Mouse (Mus musculus): Measurements from ENCODE around the gene Hpcal1.

The Hpcal1 gene

GRCm38 (mm10) chr12:17690564-17691281 is at the start of gene Hpcal1:
TSS of gene Hpcal1 (plus strand) at chr12:17690856.
- in situ Hi-C loops (cut with MboI; ENCODE audit: low pct_unique_long_range_greater_than_20kb in 1 of 2, low sequenced_read_pairs in 2 of 2, unreplicated experiment in 1 of 2) = no loop called here

DNA sequence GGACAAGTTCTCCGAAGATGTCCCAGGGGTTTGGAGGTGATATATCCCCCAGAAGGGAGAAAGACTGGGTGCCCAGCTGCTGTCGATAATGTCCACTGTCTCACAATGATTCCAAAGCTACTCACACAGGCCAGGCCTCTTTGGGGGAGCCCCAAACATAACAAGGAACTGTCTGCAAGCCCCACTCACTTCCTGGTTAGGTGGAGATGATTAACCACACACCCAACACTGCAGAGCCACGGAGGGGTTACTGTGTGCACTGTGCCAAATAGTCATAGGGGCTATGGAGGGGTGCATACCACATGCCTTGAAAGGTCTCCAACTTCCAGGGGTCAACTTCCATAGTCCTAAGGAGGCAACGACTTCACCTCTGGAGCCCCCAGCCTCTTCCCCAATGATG is 49.4 kb upstream of the Hpcal1 start:
- in situ Hi-C loops (cut with MboI; ENCODE audit: low pct_unique_long_range_greater_than_20kb in 1 of 2, low sequenced_read_pairs in 2 of 2, unreplicated experiment in 1 of 2) = no loop called here

- in situ Hi-C loops (cut with MboI; ENCODE audit: low pct_unique_long_range_greater_than_20kb in 1 of 2, low sequenced_read_pairs in 2 of 2, unreplicated experiment in 1 of 2) = no loop called here
Measured at GRCm38 (mm10) chr12:17644385-17645222, 46.1 kb upstream of the Hpcal1 start.

DNA sequence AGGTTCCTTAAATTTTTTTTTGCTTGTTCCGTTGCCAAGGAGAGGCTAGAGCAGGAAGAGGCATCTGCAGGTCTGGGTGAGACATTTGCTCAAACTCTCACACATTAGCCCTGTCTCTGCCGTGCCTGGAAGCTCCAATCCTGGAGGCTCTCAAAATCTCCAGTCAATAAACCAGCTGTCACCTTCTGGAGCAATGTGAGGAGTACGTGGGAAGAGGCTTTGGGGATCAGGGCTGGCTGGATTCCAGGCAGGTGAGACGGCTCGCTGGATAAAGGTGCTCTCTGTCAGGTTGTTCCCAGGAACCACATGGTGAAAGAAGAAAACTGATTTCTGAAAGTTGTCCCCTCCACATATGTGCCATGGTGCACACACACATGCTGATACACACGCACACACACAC is 44.2 kb upstream of the Hpcal1 start:
- in situ Hi-C loops (cut with MboI; ENCODE audit: low pct_unique_long_range_greater_than_20kb in 1 of 2, low sequenced_read_pairs in 2 of 2, unreplicated experiment in 1 of 2) = no loop called here

DNA sequence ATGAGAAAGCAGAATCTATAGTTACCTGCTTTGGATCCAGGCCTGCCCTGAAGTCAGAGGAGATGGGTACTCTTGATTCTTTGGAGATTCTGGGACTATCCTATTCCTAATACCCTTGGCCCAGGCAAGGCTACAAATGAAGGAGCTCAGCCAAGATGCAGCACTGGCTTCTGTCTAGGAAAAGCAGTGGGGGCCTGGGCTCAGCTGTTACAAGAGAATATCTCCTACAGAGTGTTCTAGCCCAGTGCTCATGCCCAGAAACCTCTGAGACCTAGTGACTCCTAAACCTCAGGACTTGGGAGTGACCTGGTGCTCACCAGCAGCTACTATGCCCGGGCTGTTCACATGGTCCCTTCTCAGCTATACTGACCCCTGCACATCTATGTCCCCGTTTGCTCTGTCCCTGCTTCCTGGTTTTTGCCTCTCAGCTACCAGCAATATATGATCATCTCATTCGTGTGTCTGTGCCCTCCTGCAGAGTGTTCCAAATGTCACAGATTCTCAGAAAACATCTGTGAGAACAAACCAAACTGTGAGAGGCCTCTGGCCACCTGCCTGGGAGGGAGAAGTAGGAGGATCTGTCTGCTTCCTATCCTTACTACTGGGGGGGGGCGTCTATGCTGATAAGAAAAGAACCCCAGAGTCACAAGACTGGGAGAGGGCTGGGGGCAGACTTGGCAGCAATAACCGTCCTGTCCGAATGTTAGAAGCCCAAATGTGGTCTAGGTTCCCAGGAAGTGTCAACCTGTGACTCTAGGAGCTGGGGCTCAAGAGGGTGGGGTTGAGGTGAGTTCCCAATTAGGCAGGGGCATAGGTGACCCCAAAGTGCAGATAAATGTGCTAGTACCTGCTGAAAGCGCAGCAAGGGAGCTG is 39.2 kb upstream of the Hpcal1 start:
- in situ Hi-C loops (cut with MboI; ENCODE audit: low pct_unique_long_range_greater_than_20kb in 1 of 2, low sequenced_read_pairs in 2 of 2, unreplicated experiment in 1 of 2) = no loop called here

DNA sequence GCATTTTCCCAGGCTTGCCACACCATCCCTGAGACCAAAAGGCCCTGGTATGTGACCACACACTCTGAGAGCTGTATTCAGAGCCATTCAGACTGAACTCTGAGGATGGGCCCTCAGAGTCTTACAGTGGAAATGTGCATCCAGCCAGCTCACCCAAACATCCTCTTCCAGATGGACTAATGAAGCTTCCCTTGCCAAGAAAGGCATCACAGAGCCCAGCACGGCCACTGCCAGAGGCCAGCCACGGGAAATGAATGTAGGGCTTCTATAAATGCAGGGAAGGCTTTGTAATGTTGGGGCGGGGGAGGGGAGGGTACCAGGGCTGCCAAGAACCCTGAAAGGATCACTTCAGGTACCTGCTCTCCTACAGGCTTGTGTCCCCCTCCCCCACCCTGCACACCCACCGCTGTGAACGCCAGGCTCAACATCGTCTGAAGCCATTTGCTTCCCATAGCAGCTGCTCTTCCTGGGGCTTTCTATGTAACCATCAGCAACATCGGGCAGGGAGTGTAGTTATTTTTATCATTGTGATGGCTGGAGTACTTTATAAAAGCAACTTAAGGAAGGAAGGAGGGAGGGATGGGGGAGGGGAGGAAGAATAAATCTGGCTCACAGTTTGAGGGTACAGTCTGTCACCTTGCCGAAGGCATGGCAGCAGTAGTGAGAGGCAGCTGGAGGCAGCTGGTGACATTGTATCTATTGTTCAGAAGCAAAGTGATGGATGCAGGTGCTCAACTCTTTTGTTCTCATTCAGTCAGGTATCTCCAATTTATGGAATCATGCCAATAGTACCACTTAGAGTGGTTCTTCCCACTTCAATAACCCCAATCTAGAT is 38.2 kb upstream of the Hpcal1 start:
- in situ Hi-C loops (cut with MboI; ENCODE audit: low pct_unique_long_range_greater_than_20kb in 1 of 2, low sequenced_read_pairs in 2 of 2, unreplicated experiment in 1 of 2) = no loop called here

GRCm38 (mm10) chr12:17653051-17653783 is 37.4 kb upstream of the Hpcal1 start:
- in situ Hi-C loops (cut with MboI; ENCODE audit: low pct_unique_long_range_greater_than_20kb in 1 of 2, low sequenced_read_pairs in 2 of 2, unreplicated experiment in 1 of 2) = no loop called here

DNA sequence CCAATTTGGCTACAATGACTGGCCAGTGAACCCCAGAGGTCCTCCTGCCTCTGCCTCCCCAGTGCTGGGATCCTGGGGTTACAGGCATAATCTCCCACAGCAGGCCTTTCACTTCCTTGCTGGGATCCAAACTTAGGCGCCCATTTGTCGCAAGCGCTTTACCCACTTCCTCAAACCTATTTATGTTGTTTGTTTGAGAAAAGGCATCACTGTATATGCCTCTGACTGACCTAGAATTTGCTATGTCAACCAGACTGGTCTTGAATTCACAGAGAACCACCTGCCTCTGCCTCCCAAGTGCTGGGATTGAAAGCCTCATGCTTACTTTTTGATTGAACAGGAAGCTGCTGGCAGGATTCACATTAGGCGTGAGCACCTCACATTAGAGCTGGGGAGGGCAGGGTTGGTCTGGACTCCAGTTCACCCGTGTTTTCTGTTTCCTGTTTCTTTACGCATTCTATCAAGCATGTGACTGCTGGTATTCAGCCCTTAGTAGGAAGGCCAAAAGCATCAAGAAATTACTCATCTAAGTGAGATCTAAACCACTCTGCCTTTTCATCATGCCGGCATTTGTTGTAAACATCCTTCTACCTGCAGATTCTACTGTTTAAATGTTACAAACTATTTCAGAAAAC is 33.0 kb upstream of the Hpcal1 start:
- in situ Hi-C loops (cut with MboI; ENCODE audit: low pct_unique_long_range_greater_than_20kb in 1 of 2, low sequenced_read_pairs in 2 of 2, unreplicated experiment in 1 of 2) = no loop called here

GRCm38 (mm10) chr12:17658521-17658920 is 32.1 kb upstream of the Hpcal1 start:
- in situ Hi-C loops (cut with MboI; ENCODE audit: low pct_unique_long_range_greater_than_20kb in 1 of 2, low sequenced_read_pairs in 2 of 2, unreplicated experiment in 1 of 2) = no loop called here

GRCm38 (mm10) chr12:17661483-17661920 is 29.2 kb upstream of the Hpcal1 start:
- in situ Hi-C loops (cut with MboI; ENCODE audit: low pct_unique_long_range_greater_than_20kb in 1 of 2, low sequenced_read_pairs in 2 of 2, unreplicated experiment in 1 of 2) = no loop called here

GRCm38 (mm10) chr12:17663991-17664635 is 26.5 kb upstream of the Hpcal1 start:
- in situ Hi-C loops (cut with MboI; ENCODE audit: low pct_unique_long_range_greater_than_20kb in 1 of 2, low sequenced_read_pairs in 2 of 2, unreplicated experiment in 1 of 2) = no loop called here

GRCm38 (mm10) chr12:17665906-17666326 is 24.7 kb upstream of the Hpcal1 start:
- in situ Hi-C loops (cut with MboI; ENCODE audit: low pct_unique_long_range_greater_than_20kb in 1 of 2, low sequenced_read_pairs in 2 of 2, unreplicated experiment in 1 of 2) = no loop called here

GRCm38 (mm10) chr12:17666616-17667015 is 24.0 kb upstream of the Hpcal1 start:
- in situ Hi-C loops (cut with MboI; ENCODE audit: low pct_unique_long_range_greater_than_20kb in 1 of 2, low sequenced_read_pairs in 2 of 2, unreplicated experiment in 1 of 2) = no loop called here

GRCm38 (mm10) chr12:17673729-17674128 is 16.9 kb upstream of the Hpcal1 start:
- in situ Hi-C loops (cut with MboI; ENCODE audit: low pct_unique_long_range_greater_than_20kb in 1 of 2, low sequenced_read_pairs in 2 of 2, unreplicated experiment in 1 of 2) = loop anchor here in 1 of 2 experiments (10.0 kb wide), 1 partner anchor 121 kb away; no protein-coding TSS in a partner anchor

DNA sequence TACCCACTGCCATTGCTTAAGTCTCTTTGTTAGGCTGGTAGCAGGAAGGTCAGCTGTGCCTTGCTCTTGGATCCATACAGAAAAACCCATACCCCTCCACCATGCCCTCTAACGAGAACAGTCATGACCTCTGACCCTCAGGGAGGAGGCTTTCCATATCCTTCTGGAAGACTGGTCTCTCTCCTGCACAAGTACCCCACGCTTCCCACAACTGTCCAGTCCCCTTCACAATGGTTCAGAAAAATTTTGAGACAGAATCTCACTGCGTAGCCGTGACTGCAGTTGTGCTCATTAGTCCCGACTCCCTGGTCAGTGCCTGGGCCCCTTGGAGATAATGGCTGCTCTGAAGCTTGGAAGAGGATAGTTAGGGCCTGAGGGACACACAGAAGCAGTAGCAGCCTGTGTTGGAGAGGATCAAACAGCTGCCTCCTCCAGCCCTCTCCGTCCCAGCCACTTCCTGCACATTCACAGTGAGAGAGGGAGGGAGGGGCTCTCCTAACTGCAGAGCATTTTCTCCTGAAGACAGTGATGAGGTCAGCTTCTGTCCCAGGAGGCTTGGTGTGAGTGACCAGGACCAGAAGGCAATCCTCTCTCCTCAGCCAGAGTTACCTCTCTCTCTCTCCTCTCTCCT is 16.4 kb upstream of the Hpcal1 start:
- in situ Hi-C loops (cut with MboI; ENCODE audit: low pct_unique_long_range_greater_than_20kb in 1 of 2, low sequenced_read_pairs in 2 of 2, unreplicated experiment in 1 of 2) = loop anchor here in 1 of 2 experiments (10.0 kb wide), 1 partner anchor 121 kb away; no protein-coding TSS in a partner anchor

- in situ Hi-C loops (cut with MboI; ENCODE audit: low pct_unique_long_range_greater_than_20kb in 1 of 2, low sequenced_read_pairs in 2 of 2, unreplicated experiment in 1 of 2) = loop anchor here in 1 of 2 experiments (10.0 kb wide), 1 partner anchor 117 kb away; no protein-coding TSS in a partner anchor
Measured at GRCm38 (mm10) chr12:17677743-17678142, 12.9 kb upstream of the Hpcal1 start.

Measured in mouse embryonic stem cell (cell line).